Mouse (Mus musculus): ENCODE results near the gene Cul5.

GRCm38 (mm10) chr9:53705491-53705991 lies 35.7 kb upstream of the Cul5 start:
- TF ChIP-seq CTCF (IDR thresholded peaks at IDR 0.05; ENCODE audit: borderline replicate concordance, insufficient read depth, low read length), result no peak
- no peak for TF ChIP-seq POLR2A (IDR thresholded peaks at IDR 0.05; ENCODE audit: low read depth, low read length)

Measured in embryonic fibroblast, embryonic 13.5 days (primary cell).